Mouse (Mus musculus): Measurements from ENCODE around the gene Gm17604.

Gene Gm17604

GRCm38 (mm10) chrX:165004779-165005324, at the start of gene Gm17604:
Gene Gm17604 (minus strand): TSS chrX:165004829.
- DNase-seq = no peak

DNA sequence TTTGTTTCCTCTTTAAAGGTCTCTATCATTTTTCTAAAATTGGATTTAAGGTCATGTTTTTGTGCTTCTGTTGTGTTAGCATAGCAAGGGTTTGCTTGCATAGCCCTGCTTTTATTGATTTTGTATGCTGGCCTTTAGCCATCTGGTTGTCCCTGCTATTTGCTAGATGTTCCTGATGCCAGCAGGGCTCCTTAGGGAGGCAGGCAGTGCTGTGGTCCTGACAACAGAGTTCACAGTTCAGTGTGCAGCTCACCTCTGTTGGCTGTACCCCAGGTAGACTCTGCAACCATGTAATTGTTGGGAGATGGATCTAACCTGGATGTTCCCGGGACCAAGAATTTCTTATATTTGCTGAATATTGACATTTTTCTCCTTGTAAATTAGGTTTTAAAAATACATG, 45.3 kb upstream of the Gm17604 start:
- DNase-seq = no peak

- DNase-seq = no peak
Observed at GRCm38 (mm10) chrX:165003141-165003540, 1.5 kb downstream of the Gm17604 start.

DNA sequence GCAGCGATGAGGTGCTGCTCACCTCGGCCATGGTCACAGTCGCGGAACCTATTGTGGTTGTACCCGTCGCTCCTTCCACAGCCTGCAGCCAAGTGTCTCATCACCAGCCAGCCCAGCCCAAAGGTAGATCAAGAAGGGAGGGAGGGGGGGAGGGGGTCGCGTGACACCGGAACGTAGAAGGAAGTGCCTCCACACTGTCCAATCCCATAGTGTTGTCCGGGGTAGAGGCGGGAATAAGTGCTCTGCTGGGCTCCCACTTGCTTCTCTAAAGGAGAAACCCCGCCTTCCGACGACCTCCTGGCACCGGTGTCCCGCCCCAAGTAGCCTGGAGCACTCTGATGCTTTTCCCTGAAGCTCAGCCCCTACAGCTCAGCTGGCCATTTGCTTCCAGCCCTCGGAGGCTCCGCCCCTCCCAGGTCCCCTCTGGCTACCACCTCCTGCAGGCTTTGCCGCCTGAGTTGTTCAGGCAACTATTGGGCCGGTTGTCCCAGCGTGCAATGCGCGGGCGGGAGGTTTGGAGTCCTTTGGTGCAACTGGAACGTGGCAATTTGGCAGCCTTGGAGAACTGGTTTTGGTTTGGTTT, 24.3 kb downstream of the Gm17604 start, which contains the start of the genes Mospd2 and Fancb:
TSS of gene Mospd2 (minus strand) at position 183 of the 583 bp plus-strand sequence.
TSS of gene Fancb (plus strand) at position 400 of the 583 bp plus-strand sequence.
- DNase-seq = peak; percentile 91

GRCm38 (mm10) chrX:164978866-164979265, 25.8 kb downstream of the Gm17604 start:
- DNase-seq = no peak

DNA sequence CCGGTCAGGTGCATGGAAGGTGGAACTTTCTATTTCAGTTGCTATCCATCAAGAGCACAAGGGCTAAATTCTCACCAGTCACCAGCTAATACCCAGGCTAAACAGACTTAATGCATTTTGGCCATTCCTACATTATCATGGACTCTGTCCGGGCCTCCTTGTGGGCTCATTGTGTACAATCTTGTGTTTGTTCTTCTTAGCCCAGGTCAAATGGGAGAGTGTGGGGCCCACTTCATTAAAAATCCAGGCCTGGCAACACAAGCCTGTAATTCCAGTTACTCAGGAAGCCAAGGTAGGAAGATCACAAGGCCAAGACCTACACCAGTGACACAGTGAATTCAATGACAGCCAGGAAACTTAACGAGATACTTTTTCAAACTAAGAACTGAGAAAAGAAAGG, 33.4 kb downstream of the Gm17604 start:
- DNase-seq = no peak

GRCm38 (mm10) chrX:164965750-164966448, 38.7 kb downstream of the Gm17604 start:
- DNase-seq = no peak

All from embryo, embryonic 11 days (tissue).